Mouse (Mus musculus) gastrocnemius, adult 2 months (tissue): ENCODE data around the gene Cmtr1. TPM values are rescaled to one million over a fixed set of nuclear protein-coding genes. Genes with fewer than 3 reads are reported as not detected.
A peak's percentile ranks its signal among the peaks of the same experiment; 100 is the strongest.

Experiments used
- DNase-seq: peaks from one replicate; pipeline ENCODE4 v3.0.0; 2022
- H3K27ac ChIP-seq: fragments of 200-600 bp; 2 replicates; pipeline ENCODE4 v1.8.1; 2022; ENCODE audit warnings: mild to moderate bottlenecking
- H3K4me3 ChIP-seq: fragments of 200-600 bp; 2 replicates; pipeline ENCODE4 v1.8.1; 2022; ENCODE audit warnings: mild to moderate bottlenecking, moderate library complexity
- CTCF ChIP-seq: fragments of 200-600 bp; IDR thresholded peaks from 2 replicates; pipeline ENCODE4 v1.8.1; 2022; ENCODE audit warnings: antibody characterized with exemption, mild to moderate bottlenecking, moderate library complexity
- intact Hi-C: fragments of 180-260 bp; cut with DNase I; formaldehyde crosslinking; loops from one replicate; pipeline ENCODE4 v1.15.1; 2025
- total RNA-seq, 2 experiments: library from RNA; stranded (reverse); gene quantifications; 2 replicates each; pipeline ENCODE4 v1.2.3; 2021

Gene Cmtr1
- total RNA-seq, 2 experiments from 2014 or later = 43.6 to 50.5 TPM

DNA sequence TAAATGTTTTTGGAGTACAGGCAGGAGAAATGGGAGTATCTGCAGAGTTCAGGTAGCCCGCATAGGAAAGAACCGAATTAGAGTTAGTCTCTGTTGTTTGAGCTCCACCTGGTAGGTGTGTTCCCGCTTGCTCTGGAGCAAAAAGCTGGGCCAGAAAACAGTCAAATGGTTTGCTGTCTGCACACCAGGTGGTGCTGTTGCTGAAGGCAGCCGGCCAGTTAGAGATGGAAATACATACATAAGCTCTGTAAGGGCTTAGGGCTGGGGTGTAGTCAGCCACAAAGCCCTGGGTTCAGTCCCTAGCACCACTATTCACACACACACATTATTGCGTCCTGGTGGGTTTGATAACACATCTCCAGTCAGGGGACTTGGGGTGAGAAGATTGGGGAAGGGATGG is 24.3 kb upstream of the Cmtr1 start:
- Histone ChIP-seq H3K27ac (no peak overlapping the region), H3K4me3 (no peak overlapping the region)
- peak; percentile 42 for DNase-seq
- intact Hi-C loops = loop anchor here (10.0 kb wide), 1 partner anchor 249 kb away; no protein-coding TSS in a partner anchor
- peak; percentile 62 for TF ChIP-seq CTCF

DNA sequence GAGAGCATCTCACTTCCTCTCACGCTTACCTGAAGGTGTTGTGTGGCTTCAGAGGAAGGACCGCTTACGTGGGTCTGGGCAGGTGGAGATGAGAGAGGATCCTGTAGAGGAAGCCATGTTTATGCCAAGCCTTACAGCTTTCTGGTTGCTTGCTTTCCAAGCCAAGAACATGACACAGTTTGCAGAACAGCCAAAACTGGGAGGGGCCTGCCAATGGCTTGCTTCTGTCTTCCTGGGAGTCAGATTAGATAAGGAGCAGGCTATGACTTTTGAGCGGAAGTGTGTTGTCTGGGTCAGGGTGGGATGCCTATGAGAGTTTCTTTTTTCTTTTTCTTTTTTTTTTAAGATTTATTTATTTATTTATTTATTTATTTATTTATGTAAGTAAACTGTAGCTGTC is 23.0 kb upstream of the Cmtr1 start:
- peak; percentile 48 for DNase-seq
- Histone ChIP-seq H3K4me3 (no peak overlapping the region), H3K27ac (peak overlapping the region; percentile 20; the same call in 1 of the 2 replicates)
- intact Hi-C loops = loop anchor here (10.0 kb wide), 1 partner anchor 247 kb away; no protein-coding TSS in a partner anchor
- TF ChIP-seq CTCF = no peak

DNA sequence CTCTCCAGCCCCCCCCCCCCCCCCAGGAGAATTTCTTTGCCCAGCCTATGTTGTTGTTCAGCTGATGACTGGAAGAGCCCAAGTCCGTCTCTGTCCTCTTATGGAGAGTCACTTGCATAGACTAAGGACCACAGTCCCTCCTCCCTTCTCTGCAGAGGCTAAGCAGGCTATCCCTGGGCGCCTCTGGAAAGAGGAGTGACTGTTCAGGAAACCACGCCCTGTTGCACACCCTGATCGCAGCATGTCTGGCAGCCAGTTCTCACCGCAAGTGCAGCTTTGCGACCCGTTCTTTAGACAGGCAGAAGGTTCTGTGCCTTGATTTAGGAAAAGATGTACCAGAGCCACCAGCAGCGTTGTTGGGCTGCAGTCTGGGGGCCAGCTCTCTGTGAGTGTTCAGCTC is 22.5 kb upstream of the Cmtr1 start:
- DNase-seq = no peak
- intact Hi-C loops = loop anchor here (10.0 kb wide), 1 partner anchor 247 kb away; no protein-coding TSS in a partner anchor
- no peak overlapping the region for H3K27ac ChIP-seq
- no peak overlapping the region for H3K4me3 ChIP-seq
- TF ChIP-seq CTCF = no peak

DNA sequence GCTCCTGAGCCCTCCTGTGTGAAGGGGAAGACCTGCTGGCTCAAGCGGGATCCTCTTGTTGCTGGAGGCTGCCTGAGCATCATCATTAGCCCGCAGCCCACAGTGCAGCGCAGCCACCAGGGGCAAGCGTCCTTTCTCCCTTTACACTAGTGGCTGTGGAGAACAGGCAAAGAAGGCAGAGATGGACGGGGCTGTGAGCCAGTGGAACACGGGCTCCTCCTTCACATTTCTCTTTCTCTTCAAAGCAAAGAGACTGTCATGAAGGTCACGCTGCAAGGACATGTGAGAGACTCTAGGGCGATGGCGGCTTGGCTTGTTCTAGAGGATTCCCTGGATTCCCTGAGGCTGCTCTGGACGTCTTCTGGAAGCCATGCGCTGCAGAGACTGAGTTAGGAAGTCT is 19.4 kb upstream of the Cmtr1 start:
- no peak for TF ChIP-seq CTCF
- intact Hi-C loops = no loop called here
- Histone ChIP-seq H3K4me3 (no peak overlapping the region), H3K27ac (no peak overlapping the region)
- DNase-seq = no peak

DNA sequence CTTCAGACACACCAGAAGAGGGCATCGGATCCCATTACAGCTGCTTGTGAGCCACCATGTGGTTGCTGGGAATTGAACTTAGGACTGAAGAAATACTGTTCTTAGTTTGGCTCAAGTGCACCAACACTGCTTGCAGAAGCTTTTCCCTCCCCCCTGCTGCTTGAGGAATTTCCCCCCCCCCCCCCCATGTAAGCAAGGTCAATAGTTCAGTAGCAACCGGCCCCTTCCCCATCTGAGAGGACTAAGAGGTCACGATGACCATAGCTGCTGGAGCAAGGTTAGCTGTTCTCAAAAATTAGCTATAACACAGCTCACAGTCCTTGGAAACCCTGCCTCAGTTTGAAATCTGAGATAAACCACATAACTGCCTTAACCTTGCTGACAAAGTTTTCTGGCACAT is 18.2 kb upstream of the Cmtr1 start:
- intact Hi-C loops = no loop called here
- Histone ChIP-seq H3K4me3 (no peak overlapping the region), H3K27ac (no peak overlapping the region)
- no peak for TF ChIP-seq CTCF
- DNase-seq = no peak

DNA sequence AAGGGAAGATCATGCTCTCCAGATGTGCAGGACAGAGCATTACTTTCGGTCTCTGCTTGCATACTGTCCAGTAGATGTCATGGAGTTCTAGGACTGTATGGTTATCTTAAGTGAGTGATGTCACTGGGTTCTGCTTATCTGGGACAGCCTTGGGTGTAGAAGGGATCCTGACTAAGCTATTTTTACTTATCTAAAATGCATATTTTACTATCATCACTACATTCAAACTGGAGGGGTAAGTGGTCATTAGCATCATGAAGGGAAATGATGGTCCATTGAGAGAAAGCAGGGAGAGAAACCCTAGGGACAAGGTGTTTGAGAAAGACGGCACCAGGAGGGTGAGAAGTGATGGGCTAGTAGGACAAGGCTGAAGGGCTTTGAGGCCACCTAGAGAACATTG is 2.1 kb upstream of the Cmtr1 start:
- DNase-seq = no peak
- intact Hi-C loops = no loop called here
- no peak for TF ChIP-seq CTCF
- no peak overlapping the region for H3K27ac ChIP-seq
- H3K4me3 ChIP-seq = no peak overlapping the region

DNA sequence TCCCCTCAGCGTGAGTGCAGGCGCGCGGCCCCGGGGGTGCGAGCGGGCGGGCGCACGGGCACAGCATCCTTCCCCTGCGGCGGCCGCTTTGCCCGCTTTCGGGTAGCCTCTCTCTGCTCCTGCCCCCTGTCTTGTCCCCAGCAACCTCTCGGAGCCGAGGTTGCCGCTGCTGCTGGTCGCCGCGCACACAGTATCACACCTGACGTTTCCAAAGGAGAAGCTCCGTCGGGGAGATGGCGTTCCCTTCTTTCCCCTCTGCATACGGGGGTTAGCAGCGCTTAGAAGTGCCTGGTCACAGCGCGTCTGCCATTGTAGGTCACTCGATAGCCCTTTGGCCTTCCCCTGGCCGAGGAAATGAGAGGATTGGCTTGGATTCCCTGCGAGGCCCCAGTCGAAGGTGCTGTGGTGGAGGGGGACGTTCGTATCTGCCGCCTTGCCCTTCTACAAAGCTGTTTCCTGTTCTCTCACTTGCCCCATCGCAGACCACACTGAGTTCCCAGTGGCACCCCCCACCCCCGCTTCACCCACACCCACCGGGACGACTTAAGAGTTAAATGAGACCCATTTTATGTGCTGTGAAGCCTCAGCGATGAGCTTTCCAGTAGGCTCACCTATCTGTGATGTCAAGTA is 482 bp downstream of the Cmtr1 start:
- DNase-seq = no peak
- intact Hi-C loops = loop anchor here (2.0 kb wide), 1 partner anchor 56 kb away; the partner anchor contains the start of gene Ccdc167
- H3K4me3 ChIP-seq = peak overlapping the region; percentile 93
- peak overlapping the region; percentile 97 for H3K27ac ChIP-seq
- TF ChIP-seq CTCF = no peak

DNA sequence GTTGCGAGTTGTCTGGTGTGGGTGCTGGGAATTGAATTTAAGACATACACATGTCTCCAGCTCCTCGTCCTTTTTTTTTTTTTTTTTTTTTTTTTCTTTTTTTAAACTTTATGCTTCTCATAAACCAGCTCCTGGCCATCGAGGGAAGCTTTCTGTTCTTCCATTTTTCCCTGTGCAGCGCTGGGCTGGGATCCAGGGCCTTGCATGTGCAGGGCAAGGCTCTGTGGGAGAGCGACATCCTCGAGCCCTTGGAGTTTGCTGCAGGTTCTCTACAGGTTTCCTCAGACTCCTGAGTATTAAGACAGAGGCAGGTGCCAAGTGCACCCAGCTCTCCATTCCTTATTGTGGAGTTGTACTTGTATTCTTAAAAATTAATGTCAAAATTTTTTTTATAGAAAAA is 1.8 kb downstream of the Cmtr1 start:
- intact Hi-C loops = no loop called here
- no peak for TF ChIP-seq CTCF
- Histone ChIP-seq H3K4me3 (no peak overlapping the region), H3K27ac (no peak overlapping the region)
- DNase-seq = no peak

DNA sequence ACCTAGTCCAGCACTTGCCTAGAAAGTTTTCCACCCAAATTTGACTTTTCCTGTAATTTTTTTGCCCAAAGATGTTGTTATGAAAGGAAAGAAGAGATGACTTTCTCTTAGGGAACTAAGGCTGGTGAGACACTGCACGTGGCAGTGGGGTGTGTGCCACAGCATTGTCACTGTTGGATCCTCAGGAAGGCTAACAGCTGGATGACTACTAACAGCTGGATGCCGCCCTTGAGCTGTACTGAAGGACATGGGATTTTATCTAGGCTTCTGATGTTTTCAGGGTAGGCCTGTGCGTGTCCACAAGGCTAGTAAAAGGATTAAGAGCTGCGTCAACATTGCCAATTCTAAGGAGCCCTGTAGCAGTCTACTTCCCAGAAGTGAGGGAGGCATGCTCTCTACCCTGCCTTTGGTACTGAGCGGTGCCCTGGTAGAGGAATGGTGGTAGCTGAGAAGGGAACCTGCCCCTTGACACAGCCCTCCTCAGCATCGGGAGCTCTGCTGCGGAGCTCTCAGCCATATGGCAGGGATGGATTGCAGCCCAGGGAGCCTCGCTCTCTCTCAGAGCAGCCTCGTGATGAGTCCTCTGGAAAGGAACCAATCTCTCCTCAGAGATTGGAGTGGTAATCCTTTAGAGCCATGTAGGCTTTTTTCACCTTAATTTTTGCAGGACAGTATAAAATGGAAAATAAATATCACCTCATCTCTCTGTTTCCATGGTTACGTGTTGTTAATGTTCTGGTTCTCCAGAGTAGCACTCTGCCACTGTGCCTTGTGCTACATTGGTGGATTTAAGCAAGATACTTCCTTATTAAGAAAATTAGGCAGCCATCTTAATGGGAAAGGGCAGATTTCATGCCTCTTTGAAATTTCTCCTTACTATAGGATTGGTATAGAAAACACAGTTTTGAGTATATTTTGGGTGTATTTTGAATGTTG is 7.9 kb downstream of the Cmtr1 start:
- TF ChIP-seq CTCF = no peak
- no peak for DNase-seq
- intact Hi-C loops = no loop called here
- H3K27ac ChIP-seq = no peak overlapping the region
- H3K4me3 ChIP-seq = no peak overlapping the region

DNA sequence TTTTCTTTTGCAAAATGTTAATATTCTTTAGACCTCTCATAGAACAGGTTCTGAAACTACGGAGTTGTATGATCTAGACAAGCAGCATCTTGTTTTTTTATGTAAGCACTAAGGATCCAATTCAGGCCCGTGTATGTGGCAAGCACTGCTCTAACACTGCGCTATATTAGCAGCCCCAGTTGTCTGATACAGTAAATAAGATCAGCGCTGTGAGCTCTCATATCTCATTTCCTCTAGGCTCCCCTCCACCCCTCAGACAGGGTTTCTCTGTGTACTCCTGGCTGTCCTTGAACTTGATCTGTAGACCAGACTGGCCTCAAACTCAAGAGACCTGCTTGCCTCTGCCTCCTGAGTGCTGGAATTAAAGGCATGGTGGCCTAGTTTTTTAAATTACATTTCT is 8.6 kb downstream of the Cmtr1 start:
- H3K27ac ChIP-seq = no peak overlapping the region

DNA sequence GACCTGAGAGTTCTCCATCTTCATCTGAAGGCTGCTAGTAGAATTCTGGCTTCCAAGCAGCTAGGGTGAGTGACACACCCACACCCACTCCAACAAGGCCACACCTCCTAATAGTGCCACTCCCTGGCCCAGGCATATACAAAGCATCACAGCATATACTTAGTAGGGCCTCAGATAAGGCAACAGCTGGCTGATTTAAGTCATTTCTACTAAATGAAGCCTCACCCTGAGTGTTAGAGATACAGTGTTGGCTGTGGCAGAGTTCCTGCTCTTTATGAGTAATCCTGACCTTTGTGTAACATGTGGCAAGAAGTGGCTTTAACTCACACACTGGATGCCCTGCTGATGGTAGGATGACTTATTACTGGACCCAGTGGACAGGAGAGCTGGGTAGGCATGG is 9.5 kb downstream of the Cmtr1 start:
- Histone ChIP-seq H3K4me3 (no peak overlapping the region), H3K27ac (no peak overlapping the region)
- TF ChIP-seq CTCF = no peak
- DNase-seq = no peak
- intact Hi-C loops = no loop called here

More for the DNA sequence above, 8.6 kb downstream of the Cmtr1 start:
- no peak for TF ChIP-seq CTCF
- H3K4me3 ChIP-seq = no peak overlapping the region
- intact Hi-C loops = no loop called here
- no peak for DNase-seq

DNA sequence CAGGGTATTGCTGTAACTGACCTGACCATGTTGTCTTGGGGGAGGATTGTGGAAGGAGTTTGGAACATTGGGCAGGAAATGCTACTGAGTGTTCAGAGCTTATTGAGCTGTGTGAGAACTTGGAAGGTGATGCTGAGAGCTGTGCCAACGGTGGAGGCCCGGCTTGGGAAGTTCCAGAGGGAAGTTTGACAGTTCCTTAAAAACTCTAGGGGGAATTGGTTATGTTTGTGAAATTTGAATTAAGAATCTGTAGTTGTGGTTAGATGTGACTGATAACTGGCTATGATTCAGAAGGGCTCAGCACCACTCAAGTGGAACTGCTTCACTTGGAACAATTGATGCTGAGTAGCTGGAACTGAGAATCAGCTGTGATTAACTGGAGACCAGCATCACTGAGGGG is 10.6 kb downstream of the Cmtr1 start:
- Histone ChIP-seq H3K4me3 (no peak overlapping the region), H3K27ac (no peak overlapping the region)
- DNase-seq = no peak
- intact Hi-C loops = no loop called here
- TF ChIP-seq CTCF = no peak

DNA sequence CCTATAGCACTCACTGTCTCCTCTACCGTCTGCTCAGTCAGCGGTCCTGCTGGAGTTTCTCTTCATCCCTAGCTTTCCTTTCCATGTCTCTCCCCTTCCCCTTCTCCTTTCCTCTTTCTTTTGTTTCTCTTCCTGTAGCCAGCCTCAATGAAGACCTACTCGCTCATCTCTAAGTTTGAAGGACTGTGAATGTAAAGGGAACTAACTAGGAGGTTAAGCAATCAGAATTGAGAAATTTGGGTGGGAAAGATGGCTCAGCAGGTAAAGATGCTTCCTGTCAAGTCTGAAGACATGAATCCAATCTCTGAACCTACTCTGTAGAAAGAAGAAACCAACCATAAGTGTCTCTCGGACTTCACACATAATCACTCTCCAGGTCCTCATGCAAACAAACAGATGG is 12.9 kb downstream of the Cmtr1 start:
- intact Hi-C loops = no loop called here
- Histone ChIP-seq H3K4me3 (no peak overlapping the region), H3K27ac (no peak overlapping the region)
- TF ChIP-seq CTCF = no peak
- no peak for DNase-seq
